Mouse (Mus musculus): Measurements from ENCODE around the gene Fgb. TPM values are rescaled to one million over a fixed set of nuclear protein-coding genes. Genes with fewer than 3 reads are reported as not detected.

Fgb gene
- polyA plus RNA-seq, 1 experiment from 2014 or later, result not detected

DNA sequence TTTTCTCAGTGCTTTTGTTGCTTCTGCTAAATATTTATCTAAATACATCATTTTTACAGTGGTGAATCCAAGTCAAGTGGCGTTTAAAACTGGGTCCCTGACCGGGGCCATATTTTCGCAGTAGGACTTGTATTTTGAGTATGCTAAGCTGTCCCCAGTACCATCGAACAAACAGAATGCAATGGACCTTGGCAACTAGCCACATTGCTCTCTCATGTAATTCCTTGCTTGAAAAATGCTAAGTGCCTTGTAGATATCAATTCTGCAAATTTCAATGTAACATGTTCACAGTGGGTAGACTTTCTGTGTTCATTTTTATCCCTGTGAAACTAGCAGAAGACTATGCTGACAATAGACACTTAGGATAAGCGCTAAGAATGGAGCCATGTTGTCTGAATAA lies 28.5 kb downstream of the Fgb start:
- DNase-seq (ENCODE audit: extremely low spot score, low spot score), result no peak
- Histone ChIP-seq H3K4me1 (no peaks in the 10 kb centered on the region), H3K4me3 (no peak overlapping the region), H3K9me3 (no peaks in the 10 kb centered on the region), H3K27ac (no peak overlapping the region), H3K36me3 (replicated peaks) (no peaks in the 10 kb centered on the region), H3K27me3 (ENCODE audit: poor library complexity, severe bottlenecking) (no peaks in the 10 kb centered on the region)
- 94% methylated on average over 5 of the region's 5 CpGs for WGBS

DNA sequence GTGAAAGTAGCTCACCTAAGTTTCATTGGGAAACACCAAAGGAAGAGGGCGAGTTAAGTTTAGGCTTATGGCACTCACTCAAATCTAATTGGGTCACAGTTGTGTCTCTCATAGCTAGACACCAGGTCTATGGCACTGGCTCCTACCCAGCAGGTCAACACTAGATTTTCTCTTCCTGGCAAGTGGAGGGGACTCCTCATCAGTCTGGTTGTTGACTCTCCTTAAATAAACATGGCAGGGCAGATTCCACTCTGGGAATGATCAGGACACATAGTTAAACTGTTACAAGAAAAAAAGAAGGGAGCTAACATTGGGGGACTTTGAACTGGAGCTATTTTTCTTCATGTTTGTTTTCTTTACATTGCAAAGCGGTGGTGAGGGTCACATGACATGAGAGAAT lies 29.3 kb downstream of the Fgb start:
- no peaks in the 10 kb centered on the region for H3K27me3 ChIP-seq (ENCODE audit: poor library complexity, severe bottlenecking)
- DNase-seq (ENCODE audit: extremely low spot score, low spot score), result no peak
- H3K4me1 ChIP-seq, result no peaks in the 10 kb centered on the region
- no peaks in the 10 kb centered on the region for H3K9me3 ChIP-seq
- H3K27ac ChIP-seq, result no peak overlapping the region
- 75% methylated on average over 2 of the region's 2 CpGs for WGBS
- no peak overlapping the region for H3K4me3 ChIP-seq
- no peaks in the 10 kb centered on the region for H3K36me3 ChIP-seq (replicated peaks)

- H3K9me3 ChIP-seq, result no peaks in the 10 kb centered on the region
- no peak overlapping the region for H3K27ac ChIP-seq
- H3K36me3 ChIP-seq (replicated peaks), result no peaks in the 10 kb centered on the region
- H3K27me3 ChIP-seq (ENCODE audit: poor library complexity, severe bottlenecking), result no peaks in the 10 kb centered on the region
- WGBS, result 92% methylated on average over 1 of the region's 1 CpGs
- H3K4me1 ChIP-seq, result no peaks in the 10 kb centered on the region
- no peak overlapping the region for H3K4me3 ChIP-seq
- DNase-seq (ENCODE audit: extremely low spot score, low spot score), result no peak
These were observed 33.4 kb downstream of the Fgb start for GRCm38 (mm10) chr3:83016236-83016635.

GRCm38 (mm10) chr3:83013951-83014350 lies 35.7 kb downstream of the Fgb start:
- H3K27ac ChIP-seq, result no peak overlapping the region
- 89% methylated on average over 10 of the region's 10 CpGs for WGBS
- DNase-seq (ENCODE audit: extremely low spot score, low spot score), result no peak
- H3K36me3 ChIP-seq (replicated peaks), result no peaks in the 10 kb centered on the region
- H3K9me3 ChIP-seq, result no peaks in the 10 kb centered on the region
- H3K27me3 ChIP-seq (ENCODE audit: poor library complexity, severe bottlenecking), result no peaks in the 10 kb centered on the region
- H3K4me1 ChIP-seq, result no peaks in the 10 kb centered on the region
- H3K4me3 ChIP-seq, result no peak overlapping the region

GRCm38 (mm10) chr3:83012636-83013035 lies 37.0 kb downstream of the Fgb start:
- no peak overlapping the region for H3K4me3 ChIP-seq
- no peak overlapping the region for H3K27ac ChIP-seq
- H3K4me1 ChIP-seq, result no peaks in the 10 kb centered on the region
- H3K36me3 ChIP-seq (replicated peaks), result no peaks in the 10 kb centered on the region
- WGBS, result 90% methylated on average over 19 of the region's 19 CpGs
- H3K9me3 ChIP-seq, result no peaks in the 10 kb centered on the region
- no peaks in the 10 kb centered on the region for H3K27me3 ChIP-seq (ENCODE audit: poor library complexity, severe bottlenecking)
- no peak for DNase-seq (ENCODE audit: extremely low spot score, low spot score)

DNA sequence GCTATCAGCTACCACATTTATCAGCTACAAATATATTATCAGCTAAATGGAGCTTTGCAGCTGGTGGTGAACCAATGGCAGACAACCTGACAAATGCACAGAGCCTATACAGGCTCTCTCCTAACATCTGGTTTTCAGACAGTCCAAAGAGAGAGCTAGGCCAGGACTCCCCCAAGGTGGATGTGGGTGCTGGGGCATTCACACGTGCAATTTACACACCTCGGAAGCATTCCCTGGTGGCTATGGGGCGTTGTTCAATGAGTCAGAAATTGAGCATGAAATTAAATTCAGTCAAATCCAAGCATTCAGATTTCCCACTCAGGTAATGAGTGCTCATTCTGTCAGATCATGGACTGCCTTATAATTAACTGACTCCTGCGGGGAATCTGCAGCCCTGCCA lies 38.1 kb downstream of the Fgb start:
- DNase-seq (ENCODE audit: extremely low spot score, low spot score), result no peak
- no peak overlapping the region for H3K27ac ChIP-seq
- no peaks in the 10 kb centered on the region for H3K27me3 ChIP-seq (ENCODE audit: poor library complexity, severe bottlenecking)
- H3K4me3 ChIP-seq, result no peak overlapping the region
- H3K4me1 ChIP-seq, result no peaks in the 10 kb centered on the region
- H3K36me3 ChIP-seq (replicated peaks), result no peaks in the 10 kb centered on the region
- WGBS, result 81% methylated on average over 4 of the region's 4 CpGs
- no peaks in the 10 kb centered on the region for H3K9me3 ChIP-seq

GRCm38 (mm10) chr3:83011136-83011535 lies 38.5 kb downstream of the Fgb start:
- H3K27me3 ChIP-seq (ENCODE audit: poor library complexity, severe bottlenecking), result no peaks in the 10 kb centered on the region
- no peaks in the 10 kb centered on the region for H3K4me1 ChIP-seq
- H3K27ac ChIP-seq, result no peak overlapping the region
- no peaks in the 10 kb centered on the region for H3K9me3 ChIP-seq
- DNase-seq (ENCODE audit: extremely low spot score, low spot score), result no peak
- no peaks in the 10 kb centered on the region for H3K36me3 ChIP-seq (replicated peaks)
- H3K4me3 ChIP-seq, result no peak overlapping the region
- WGBS, result 94% methylated on average over 4 of the region's 4 CpGs

- Histone ChIP-seq H3K4me3 (no peak overlapping the region), H3K27me3 (ENCODE audit: poor library complexity, severe bottlenecking) (no peaks in the 10 kb centered on the region), H3K27ac (no peak overlapping the region), H3K36me3 (replicated peaks) (no peaks in the 10 kb centered on the region), H3K4me1 (no peaks in the 10 kb centered on the region), H3K9me3 (no peaks in the 10 kb centered on the region)
- 86% methylated on average over 11 of the region's 11 CpGs for WGBS
- no peak for DNase-seq (ENCODE audit: extremely low spot score, low spot score)
These were observed 39.4 kb downstream of the Fgb start for GRCm38 (mm10) chr3:83010291-83010690.

GRCm38 (mm10) chr3:83007557-83007956 lies 42.1 kb downstream of the Fgb start, which contains the start of gene Fgg:
Fgg (plus strand) TSS chr3:83007724.
- H3K27me3 ChIP-seq (ENCODE audit: poor library complexity, severe bottlenecking), result no peaks in the 10 kb centered on the region
- no peak within 1 kb of the TSS for H3K4me3 ChIP-seq
- no peaks in the 10 kb centered on the region for H3K9me3 ChIP-seq
- WGBS, result 55% methylated on average over 7 of the region's 7 CpGs
- no peak within 1 kb of the TSS for H3K27ac ChIP-seq
- no peaks in the 10 kb centered on the region for H3K4me1 ChIP-seq
- H3K36me3 ChIP-seq (replicated peaks), result no peaks in the 10 kb centered on the region
- DNase-seq (ENCODE audit: extremely low spot score, low spot score), result no peak

- no peaks in the 10 kb centered on the region for H3K9me3 ChIP-seq
- H3K4me1 ChIP-seq, result no peaks in the 10 kb centered on the region
- WGBS, result 95% methylated on average over 7 of the region's 7 CpGs
- no peak overlapping the region for H3K4me3 ChIP-seq
- H3K27me3 ChIP-seq (ENCODE audit: poor library complexity, severe bottlenecking), result no peaks in the 10 kb centered on the region
- H3K36me3 ChIP-seq (replicated peaks), result no peaks in the 10 kb centered on the region
- no peak for DNase-seq (ENCODE audit: extremely low spot score, low spot score)
- no peak overlapping the region for H3K27ac ChIP-seq
These were observed 44.9 kb downstream of the Fgb start for GRCm38 (mm10) chr3:83004801-83005200.

- DNase-seq (ENCODE audit: extremely low spot score, low spot score), result no peak
- Histone ChIP-seq H3K27ac (no peak overlapping the region), H3K9me3 (no peaks in the 10 kb centered on the region), H3K27me3 (ENCODE audit: poor library complexity, severe bottlenecking) (no peaks in the 10 kb centered on the region), H3K36me3 (replicated peaks) (no peaks in the 10 kb centered on the region), H3K4me3 (no peak overlapping the region), H3K4me1 (no peaks in the 10 kb centered on the region)
- WGBS, result 90% methylated on average over 8 of the region's 8 CpGs
These were observed 46.6 kb downstream of the Fgb start for GRCm38 (mm10) chr3:83003068-83003467.

DNA sequence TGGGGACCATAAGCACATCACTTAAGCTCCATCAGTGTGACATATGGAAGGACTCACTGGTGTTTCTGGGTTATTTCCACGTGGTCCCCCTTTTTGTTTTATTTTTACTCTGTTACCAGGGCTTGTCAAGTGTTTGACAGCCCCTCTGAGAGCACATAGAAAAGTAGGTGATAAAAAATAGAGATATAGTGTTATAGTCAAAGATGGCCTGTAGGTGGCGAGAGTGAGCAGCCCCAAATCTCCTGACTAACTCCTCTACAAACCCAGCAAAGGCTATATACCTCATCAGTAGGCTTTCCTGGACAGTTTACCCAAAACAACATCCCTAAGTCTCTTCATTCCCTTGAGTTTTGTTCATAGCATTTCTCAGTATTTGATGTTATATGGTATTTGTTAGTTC lies 47.5 kb downstream of the Fgb start:
- Histone ChIP-seq H3K36me3 (replicated peaks) (no peaks in the 10 kb centered on the region), H3K27me3 (ENCODE audit: poor library complexity, severe bottlenecking) (peaks cover 5% of the 10 kb centered on the region), H3K4me3 (no peak overlapping the region), H3K9me3 (no peaks in the 10 kb centered on the region), H3K4me1 (no peaks in the 10 kb centered on the region), H3K27ac (no peak overlapping the region)
- WGBS, result 5% methylated on average over 2 of the region's 2 CpGs
- peak; percentile 24 for DNase-seq (ENCODE audit: extremely low spot score, low spot score)

- DNase-seq (ENCODE audit: extremely low spot score, low spot score), result no peak
- 87% methylated on average over 9 of the region's 9 CpGs for WGBS
- H3K4me1 ChIP-seq, result peaks cover 7% of the 10 kb centered on the region
These were observed 49.7 kb downstream of the Fgb start for GRCm38 (mm10) chr3:82999995-83000394.

GRCm38 (mm10) chr3:82998772-82999463 lies 50.7 kb downstream of the Fgb start:
- Histone ChIP-seq H3K27me3 (ENCODE audit: poor library complexity, severe bottlenecking) (peaks cover 37% of the 10 kb centered on the region), H3K36me3 (replicated peaks) (no peaks in the 10 kb centered on the region), H3K27ac (no peak overlapping the region), H3K4me1 (peaks cover 8% of the 10 kb centered on the region), H3K4me3 (no peak overlapping the region), H3K9me3 (no peaks in the 10 kb centered on the region)
- DNase-seq (ENCODE audit: extremely low spot score, low spot score), result no peak
- 42% methylated on average over 8 of the region's 8 CpGs for WGBS

More at GRCm38 (mm10) chr3:82999995-83000394, 49.7 kb downstream of the Fgb start:
- Histone ChIP-seq H3K27me3 (ENCODE audit: poor library complexity, severe bottlenecking) (peaks cover 26% of the 10 kb centered on the region), H3K4me3 (no peak overlapping the region), H3K27ac (no peak overlapping the region), H3K36me3 (replicated peaks) (no peaks in the 10 kb centered on the region), H3K9me3 (no peaks in the 10 kb centered on the region)
